Mouse (Mus musculus): Measurements from ENCODE around the gene Cnnm3.

GRCm38 (mm10) chr1:36545845-36546600 lies 34.4 kb downstream of the Cnnm3 start:
- TF ChIP-seq POLR2A (IDR thresholded peaks at IDR 0.05; ENCODE audit: extremely low read depth, insufficient read depth, low read length) (no peak), CTCF (IDR thresholded peaks at IDR 0.05; ENCODE audit: low read depth, low read length) (no peak)

Data from liver, adult 2 months (tissue).